Mouse (Mus musculus): ENCODE measurements around the gene Scn10a.

GRCm38 (mm10) chr9:119574366-119574765, 144.8 kb downstream of the Scn10a start:
- TF ChIP-seq CTCF (IDR thresholded peaks at IDR 0.05), result no peak
- no peak for TF ChIP-seq EP300 (IDR thresholded peaks at IDR 0.05)
